Mouse (Mus musculus): ENCODE measurements around the gene Homer1. TPM values are rescaled to one million over a fixed set of nuclear protein-coding genes. Genes with fewer than 3 reads are reported as not detected.

The Homer1 gene
- polyA plus RNA-seq, 1 experiment: not detected

GRCm38 (mm10) chr13:93401947-93402346 is 102.5 kb downstream of the Homer1 start:
- 90% methylated on average over 7 of the region's 7 CpGs for WGBS
- H3K4me1 ChIP-seq (ENCODE audit: control insufficient read depth, insufficient read depth, low read length): 0 out of 2 replicates have a peak, but pooled peaks cover 2% of the 10 kb centered on the region
- no peak overlapping the region for H3K27ac ChIP-seq (ENCODE audit: insufficient read depth, low read depth, low read length)
- H3K4me3 ChIP-seq (ENCODE audit: insufficient read depth, low read depth, low read length): no peak overlapping the region
- TF ChIP-seq POLR2A (IDR thresholded peaks at IDR 0.05; ENCODE audit: insufficient read depth, low read depth, low read length): no peak

GRCm38 (mm10) chr13:93406855-93407254 is 107.4 kb downstream of the Homer1 start:
- Histone ChIP-seq H3K27ac (ENCODE audit: insufficient read depth, low read depth, low read length) (no peak overlapping the region), H3K4me3 (ENCODE audit: insufficient read depth, low read depth, low read length) (no peak overlapping the region), H3K4me1 (ENCODE audit: control insufficient read depth, insufficient read depth, low read length) (no peaks in the 10 kb centered on the region)
- 91% methylated on average over 5 of the region's 5 CpGs for WGBS
- TF ChIP-seq POLR2A (IDR thresholded peaks at IDR 0.05; ENCODE audit: insufficient read depth, low read depth, low read length) (no peak), CTCF (IDR thresholded peaks at IDR 0.05; ENCODE audit: insufficient read depth, low read depth, low read length) (no peak)

DNA sequence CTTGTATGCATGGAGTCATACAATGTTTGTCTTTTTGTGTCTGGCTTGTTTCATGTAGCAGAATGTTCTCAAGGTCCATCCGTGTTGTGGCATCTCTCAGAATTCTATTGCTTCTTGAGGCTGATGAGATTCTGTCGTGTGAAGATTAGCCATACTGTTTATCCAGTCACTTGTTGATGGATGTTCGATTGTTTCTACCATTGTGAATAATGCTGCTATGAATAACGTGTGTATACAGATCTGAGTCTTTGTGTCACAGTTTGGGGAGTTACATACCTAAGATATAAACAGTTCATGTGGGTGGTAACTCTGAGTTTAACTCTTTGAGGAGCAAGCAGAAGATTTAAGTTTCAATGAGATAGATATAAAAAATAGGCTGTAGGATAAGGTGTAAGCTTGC is 110.9 kb downstream of the Homer1 start:
- H3K4me1 ChIP-seq (ENCODE audit: control insufficient read depth, insufficient read depth, low read length): no peaks in the 10 kb centered on the region
- 84% methylated on average over 4 of the region's 4 CpGs for WGBS
- no peak overlapping the region for H3K27ac ChIP-seq (ENCODE audit: insufficient read depth, low read depth, low read length)
- H3K4me3 ChIP-seq (ENCODE audit: insufficient read depth, low read depth, low read length): no peak overlapping the region
- TF ChIP-seq CTCF (IDR thresholded peaks at IDR 0.05; ENCODE audit: insufficient read depth, low read depth, low read length) (no peak), POLR2A (IDR thresholded peaks at IDR 0.05; ENCODE audit: insufficient read depth, low read depth, low read length) (no peak)

DNA sequence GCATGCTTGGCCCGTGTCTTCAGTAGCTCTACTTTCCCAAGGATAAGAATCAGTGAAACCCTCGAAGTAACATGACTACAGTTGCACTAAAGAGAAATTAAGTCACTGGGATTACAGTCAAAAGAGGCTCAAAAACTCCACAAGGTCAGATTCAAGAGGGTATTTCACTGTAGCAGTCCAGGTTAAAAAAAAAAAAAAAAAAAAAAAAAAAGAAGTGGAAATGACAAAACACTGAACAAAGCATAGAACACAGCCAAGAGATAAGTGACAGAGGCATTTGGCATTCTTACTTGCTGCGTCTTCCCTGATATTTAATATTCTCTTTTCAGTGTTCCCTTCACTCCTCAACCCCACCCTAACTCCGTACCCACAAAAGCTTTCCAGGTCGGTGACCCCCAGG is 115.6 kb downstream of the Homer1 start:
- whole genome bisulfite sequencing: 92% methylated on average over 5 of the region's 5 CpGs
- H3K4me1 ChIP-seq (ENCODE audit: control insufficient read depth, insufficient read depth, low read length): peaks cover 3% of the 10 kb centered on the region; the same call in 1 of the 2 replicates
- H3K4me3 ChIP-seq (ENCODE audit: insufficient read depth, low read depth, low read length): no peak overlapping the region
- no peak overlapping the region for H3K27ac ChIP-seq (ENCODE audit: insufficient read depth, low read depth, low read length)
- TF ChIP-seq POLR2A (IDR thresholded peaks at IDR 0.05; ENCODE audit: insufficient read depth, low read depth, low read length): no peak
- TF ChIP-seq CTCF (IDR thresholded peaks at IDR 0.05; ENCODE audit: insufficient read depth, low read depth, low read length): no peak

GRCm38 (mm10) chr13:93418292-93418691 is 118.9 kb downstream of the Homer1 start:
- WGBS: 86% methylated on average over 2 of the region's 2 CpGs
- Histone ChIP-seq H3K4me3 (ENCODE audit: insufficient read depth, low read depth, low read length) (no peak overlapping the region), H3K4me1 (ENCODE audit: control insufficient read depth, insufficient read depth, low read length) (peaks cover 6% of the 10 kb centered on the region; the same call in 1 of the 2 replicates), H3K27ac (ENCODE audit: insufficient read depth, low read depth, low read length) (no peak overlapping the region)
- TF ChIP-seq POLR2A (IDR thresholded peaks at IDR 0.05; ENCODE audit: insufficient read depth, low read depth, low read length) (no peak), CTCF (IDR thresholded peaks at IDR 0.05; ENCODE audit: insufficient read depth, low read depth, low read length) (no peak)

DNA sequence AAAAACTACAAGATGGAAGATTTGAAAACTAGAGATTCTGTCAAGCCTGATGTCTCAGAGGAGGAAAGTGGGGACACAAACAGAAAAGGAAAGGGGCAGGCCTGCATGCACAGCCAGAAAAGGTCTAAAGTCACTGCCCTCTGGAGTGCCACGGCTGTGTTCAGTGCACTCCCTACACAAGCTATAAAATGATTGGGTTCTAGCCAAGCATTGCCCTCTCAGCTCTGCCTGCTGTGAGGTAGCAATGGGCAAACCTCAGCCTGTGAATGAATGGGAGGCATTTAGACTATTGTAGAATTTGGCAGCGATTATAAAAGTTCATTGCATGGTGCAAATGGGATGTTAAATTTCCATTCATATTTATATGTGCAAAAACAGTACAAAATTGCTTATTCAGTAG is 120.3 kb downstream of the Homer1 start:
- peaks cover 6% of the 10 kb centered on the region; the same call in 1 of the 2 replicates for H3K4me1 ChIP-seq (ENCODE audit: control insufficient read depth, insufficient read depth, low read length)
- H3K4me3 ChIP-seq (ENCODE audit: insufficient read depth, low read depth, low read length): no peak overlapping the region
- TF ChIP-seq POLR2A (IDR thresholded peaks at IDR 0.05; ENCODE audit: insufficient read depth, low read depth, low read length): no peak
- TF ChIP-seq CTCF (IDR thresholded peaks at IDR 0.05; ENCODE audit: insufficient read depth, low read depth, low read length): no peak
- H3K27ac ChIP-seq (ENCODE audit: insufficient read depth, low read depth, low read length): no peak overlapping the region
- 22% methylated on average over 2 of the region's 2 CpGs for WGBS

GRCm38 (mm10) chr13:93423224-93423623 is 123.8 kb downstream of the Homer1 start:
- peaks cover 6% of the 10 kb centered on the region; the same call in 1 of the 2 replicates for H3K4me1 ChIP-seq (ENCODE audit: control insufficient read depth, insufficient read depth, low read length)
- 74% methylated on average over 2 of the region's 2 CpGs for WGBS
- TF ChIP-seq CTCF (IDR thresholded peaks at IDR 0.05; ENCODE audit: insufficient read depth, low read depth, low read length) (no peak), POLR2A (IDR thresholded peaks at IDR 0.05; ENCODE audit: insufficient read depth, low read depth, low read length) (no peak)
- no peak overlapping the region for H3K4me3 ChIP-seq (ENCODE audit: insufficient read depth, low read depth, low read length)
- no peak overlapping the region for H3K27ac ChIP-seq (ENCODE audit: insufficient read depth, low read depth, low read length)

GRCm38 (mm10) chr13:93427920-93428876 is 128.8 kb downstream of the Homer1 start:
- no peak overlapping the region for H3K4me3 ChIP-seq (ENCODE audit: insufficient read depth, low read depth, low read length)
- 96% methylated on average over 5 of the region's 5 CpGs for WGBS
- TF ChIP-seq CTCF (IDR thresholded peaks at IDR 0.05; ENCODE audit: insufficient read depth, low read depth, low read length) (no peak), POLR2A (IDR thresholded peaks at IDR 0.05; ENCODE audit: insufficient read depth, low read depth, low read length) (no peak)
- H3K27ac ChIP-seq (ENCODE audit: insufficient read depth, low read depth, low read length): no peak overlapping the region
- no peaks in the 10 kb centered on the region for H3K4me1 ChIP-seq (ENCODE audit: control insufficient read depth, insufficient read depth, low read length)

- Histone ChIP-seq H3K4me1 (ENCODE audit: control insufficient read depth, insufficient read depth, low read length) (no peaks in the 10 kb centered on the region), H3K4me3 (ENCODE audit: insufficient read depth, low read depth, low read length) (no peak overlapping the region), H3K27ac (ENCODE audit: insufficient read depth, low read depth, low read length) (no peak overlapping the region)
- TF ChIP-seq CTCF (IDR thresholded peaks at IDR 0.05; ENCODE audit: insufficient read depth, low read depth, low read length) (no peak), POLR2A (IDR thresholded peaks at IDR 0.05; ENCODE audit: insufficient read depth, low read depth, low read length) (no peak)
- WGBS: 96% methylated on average over 1 of the region's 1 CpGs
These were observed 129.8 kb downstream of the Homer1 start for GRCm38 (mm10) chr13:93429205-93429604.
